Mouse (Mus musculus) midbrain, embryonic 11.5 days (tissue): ENCODE measurements around the gene Rab8a. TPM values are rescaled to one million over a fixed set of nuclear protein-coding genes. Genes with fewer than 3 reads are reported as not detected.
A peak's percentile ranks its signal among the peaks of the same experiment; 100 is the strongest.
"Not testable (repeated sequence)": the region's sequence is repeated elsewhere in the genome, so short reads cannot be mapped to it uniquely, and the experiment has no call there.

Source experiments
- ATAC-seq: fragments of 200-750 bp; cut with Nextera tagmentation; 2 replicates; pipeline ENCODE4 v1.8.0; 2017; ENCODE audit warnings: moderate TSS enrichment, moderate library complexity; ENCODE audit not compliant: low FRiP score
- DNase-seq: peaks from one replicate; pipeline ENCODE4 v3.0.0; 2015; ENCODE audit warnings: low spot score; ENCODE audit errors: missing footprints
- H3K27ac ChIP-seq: fragments of 300-500 bp; sonication (generic); 2 replicates; pipeline ENCODE4 v1.5.1; 2014; ENCODE audit warnings: low read depth, low read length
- H3K27me3 ChIP-seq: fragments of 300-500 bp; sonication (generic); 2 replicates; pipeline ENCODE4 v1.6.1; 2014; ENCODE audit warnings: mild to moderate bottlenecking, low read length, moderate library complexity, mixed read lengths; ENCODE audit not compliant: control insufficient read depth, insufficient read depth
- H3K36me3 ChIP-seq: fragments of 300-500 bp; sonication (generic); 2 replicates; pipeline ENCODE4 v1.6.1; 2014; ENCODE audit warnings: mild to moderate bottlenecking, low read length, moderate library complexity, mixed read lengths; ENCODE audit not compliant: control insufficient read depth, insufficient read depth
- H3K4me1 ChIP-seq: fragments of 300-500 bp; sonication (generic); 2 replicates; pipeline ENCODE4 v1.6.1; 2014; ENCODE audit warnings: low read length; ENCODE audit not compliant: control insufficient read depth, insufficient read depth
- H3K4me2 ChIP-seq: fragments of 300-500 bp; sonication (generic); 2 replicates; pipeline ENCODE4 v1.6.1; 2014; ENCODE audit warnings: mild to moderate bottlenecking, moderate library complexity
- H3K4me3 ChIP-seq: fragments of 300-500 bp; sonication (generic); 2 replicates; pipeline ENCODE4 v1.5.1; 2014; ENCODE audit warnings: low read depth, low read length
- H3K9ac ChIP-seq: fragments of 300-500 bp; sonication (generic); 2 replicates; pipeline ENCODE4 v1.6.1; 2014; ENCODE audit warnings: low read length
- H3K9me3 ChIP-seq: fragments of 300-500 bp; sonication (generic); 2 replicates; pipeline ENCODE4 v1.6.1; 2016; ENCODE audit warnings: low read length; ENCODE audit not compliant: control insufficient read depth
- WGBS: fragments of 180-500 bp; shearing (Covaris S2); extraction: QIAGEN DNeasy Blood & Tissue Kit; methylation state at CpG from one replicate; pipeline ENCODE4 v1.1.7; 2014; 5-methylcytosine and 5-hydroxymethylcytosine counted together
- polyA plus RNA-seq: library from polyadenylated mRNA; unstranded; fragments of >200 nt; fragmentation: Nextera tagmentation; extraction: Ambion mirVana; gene quantifications from 2 replicates; pipeline ENCODE4 v1.2.1, GENCODE M21; 2014

The Rab8a gene
- 103 and 107 TPM in 2 replicates for polyA plus RNA-seq

DNA sequence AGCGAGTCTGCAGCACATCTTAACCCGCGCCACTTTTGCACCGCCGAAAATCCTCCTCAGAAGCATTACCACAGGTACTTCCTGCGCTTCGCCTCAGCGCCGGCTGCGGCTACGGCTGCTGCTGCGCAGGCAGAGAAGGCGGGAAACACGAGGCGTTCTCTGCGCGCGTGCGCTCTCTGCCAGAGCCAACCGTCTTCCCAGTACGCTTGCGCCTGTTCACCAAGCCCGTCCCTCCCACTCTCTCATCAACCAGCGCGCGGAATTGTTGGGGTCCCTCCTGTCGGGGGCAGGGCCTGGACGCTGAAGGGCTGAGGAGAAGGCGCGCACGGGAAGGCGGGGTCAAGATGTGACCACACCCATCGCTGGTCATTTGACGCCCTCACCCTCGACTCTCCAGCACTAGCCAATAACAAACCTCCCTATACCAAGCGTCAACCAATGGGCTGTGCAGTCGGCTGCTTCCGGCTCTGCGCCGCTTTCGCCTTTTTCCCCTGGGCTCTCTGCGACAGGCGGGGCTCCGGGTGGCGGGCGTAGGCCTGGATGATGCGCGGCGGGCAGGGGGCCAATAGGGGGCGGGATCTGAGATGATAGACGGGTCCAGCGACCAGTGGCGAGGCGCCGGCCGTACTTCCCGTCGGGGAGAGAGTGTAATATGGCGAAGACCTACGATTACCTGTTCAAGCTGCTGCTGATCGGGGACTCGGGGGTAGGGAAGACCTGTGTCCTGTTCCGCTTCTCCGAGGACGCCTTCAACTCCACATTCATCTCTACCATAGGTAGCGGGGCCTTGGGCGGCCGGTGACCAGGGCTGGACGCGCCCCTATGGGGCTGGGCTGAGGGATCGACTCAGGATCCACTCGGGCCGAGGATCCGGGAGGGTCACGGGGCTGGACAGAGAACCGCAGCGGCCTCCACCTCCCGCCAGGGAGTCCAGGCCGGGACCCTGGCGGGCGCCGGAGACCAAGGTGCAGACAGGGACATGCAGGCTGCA lies at the start of gene Rab8a:
Gene Rab8a (plus strand): TSS at position 494 of the 991 bp plus-strand sequence.
- under 1% methylated on average over 82 of the region's 82 CpGs for WGBS
- H3K27ac ChIP-seq, result peak within 1 kb of the TSS; percentile 25; the same call in 1 of the 2 replicates

DNA sequence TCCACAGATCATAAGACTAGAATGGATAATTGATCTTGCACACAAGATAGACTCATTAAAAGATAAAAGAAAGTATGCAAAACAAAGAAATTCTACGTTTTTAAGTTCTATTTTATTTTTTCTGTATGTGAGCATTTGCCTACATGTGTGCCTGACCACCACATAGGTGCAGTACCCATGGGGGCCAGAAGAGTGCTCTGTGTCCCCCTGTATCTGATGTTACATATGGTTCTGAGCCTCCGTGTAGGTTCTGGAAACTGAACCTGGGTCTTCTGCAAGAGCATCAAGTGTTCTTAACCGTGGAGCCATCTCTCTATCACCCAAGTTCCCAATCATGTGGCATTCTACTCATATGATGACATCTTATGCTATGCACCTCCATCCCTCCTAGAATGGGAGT lies 48.5 kb upstream of the Rab8a start:
- DNase-seq, result no peak
- H3K4me3 ChIP-seq, result no peak overlapping the region
- WGBS, result 77% methylated on average over 3 of the region's 3 CpGs

More for the DNA sequence above, at the start of gene Rab8a:
- ATAC-seq (peak; percentile 99), DNase-seq (peak; percentile 100)
- Histone ChIP-seq H3K4me3 (peak within 1 kb of the TSS; percentile 90), H3K9me3 (no peaks in the 10 kb centered on the region), H3K27me3 (no peaks in the 10 kb centered on the region), H3K4me2 (peak within 1 kb of the TSS; percentile 91), H3K9ac (peak within 1 kb of the TSS; percentile 89), H3K4me1 (peaks cover 11% of the 10 kb centered on the region), H3K36me3 (no peaks in the 10 kb centered on the region)

DNA sequence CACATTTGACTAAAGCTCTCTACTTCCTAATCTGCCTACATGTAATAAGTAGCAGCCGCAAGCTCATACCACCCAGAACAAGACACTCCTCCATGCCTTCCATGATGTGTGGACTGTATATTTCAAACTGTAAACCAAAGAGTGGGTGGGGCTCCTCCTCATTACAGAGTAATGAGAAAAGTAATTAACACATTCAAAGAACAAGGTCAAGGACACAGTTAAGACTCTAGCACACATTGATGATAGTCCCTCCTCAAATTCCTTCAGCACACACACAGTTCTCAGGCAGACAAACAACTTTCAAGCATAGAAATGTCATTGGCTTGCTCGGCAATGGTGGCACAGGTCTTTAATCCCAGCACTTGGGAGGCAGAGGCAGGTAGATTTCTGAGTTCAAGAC lies 45.8 kb upstream of the Rab8a start:
- WGBS, result 87% methylated on average over 2 of the region's 2 CpGs
- no peaks in the 10 kb centered on the region for H3K9me3 ChIP-seq
- no peak for DNase-seq
- no peak overlapping the region for H3K4me3 ChIP-seq
- H3K4me1 ChIP-seq, result no peaks in the 10 kb centered on the region
- no peaks in the 10 kb centered on the region for H3K36me3 ChIP-seq
- H3K27ac ChIP-seq, result no peak overlapping the region
- H3K27me3 ChIP-seq, result no peaks in the 10 kb centered on the region
- no peak overlapping the region for H3K9ac ChIP-seq
- ATAC-seq, result no peak
- H3K4me2 ChIP-seq, result no peak overlapping the region

More for the DNA sequence above, 48.5 kb upstream of the Rab8a start:
- no peaks in the 10 kb centered on the region for H3K36me3 ChIP-seq
- no peak overlapping the region for H3K27ac ChIP-seq
- no peak overlapping the region for H3K9ac ChIP-seq
- no peaks in the 10 kb centered on the region for H3K9me3 ChIP-seq
- no peaks in the 10 kb centered on the region for H3K4me1 ChIP-seq
- ATAC-seq, result no peak
- no peaks in the 10 kb centered on the region for H3K27me3 ChIP-seq
- H3K4me2 ChIP-seq, result no peak overlapping the region

DNA sequence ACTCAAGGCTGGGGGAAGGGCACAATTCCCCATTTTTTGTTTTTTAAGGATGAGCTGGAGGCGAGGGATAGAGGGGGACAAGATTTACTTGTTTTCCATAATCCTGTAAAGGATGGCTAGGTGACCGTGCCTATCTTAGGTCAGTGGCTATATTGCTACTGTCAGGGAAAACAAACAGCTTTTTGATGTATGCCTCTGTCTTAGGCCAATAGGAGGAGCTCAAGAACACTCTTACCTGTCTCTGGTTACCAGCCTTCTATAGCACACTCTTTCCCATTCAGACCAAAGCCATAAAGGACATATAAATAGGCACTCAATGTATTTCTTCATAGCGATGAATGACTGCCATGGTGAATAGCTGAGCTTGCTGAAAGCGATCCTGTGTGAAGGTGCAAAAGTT lies 42.4 kb upstream of the Rab8a start:
- Histone ChIP-seq H3K4me1 (no peaks in the 10 kb centered on the region), H3K9ac (no peak overlapping the region), H3K36me3 (no peaks in the 10 kb centered on the region), H3K27ac (no peak overlapping the region), H3K9me3 (no peaks in the 10 kb centered on the region), H3K27me3 (no peaks in the 10 kb centered on the region), H3K4me3 (no peak overlapping the region), H3K4me2 (no peak overlapping the region)
- DNase-seq, result no peak
- WGBS, result 49% methylated on average over 4 of the region's 4 CpGs
- no peak for ATAC-seq

DNA sequence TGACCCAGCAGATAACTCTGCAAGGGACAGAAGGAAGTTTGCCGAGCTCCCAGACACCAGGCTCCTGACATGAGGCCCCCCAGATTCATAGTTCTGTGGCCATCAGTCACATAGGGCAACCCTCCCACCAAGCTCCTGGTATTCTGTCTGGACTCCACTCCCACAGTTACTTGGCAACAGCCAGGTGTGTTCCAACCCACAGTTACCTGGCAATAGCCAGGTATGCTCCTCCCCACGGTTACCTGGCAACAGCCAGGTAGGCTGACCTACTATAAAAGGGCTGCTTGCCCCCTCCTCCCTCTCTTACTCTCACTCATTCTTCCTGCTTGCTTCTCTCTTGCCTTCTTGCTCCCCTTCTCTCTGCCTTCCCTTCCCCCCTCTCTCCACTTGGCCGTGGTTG lies 39.5 kb upstream of the Rab8a start:
- DNase-seq, H3K4me3 ChIP-seq, H3K4me1 ChIP-seq, H3K27ac ChIP-seq, H3K9me3 ChIP-seq, H3K36me3 ChIP-seq, H3K27me3 ChIP-seq, H3K4me2 ChIP-seq, H3K9ac ChIP-seq, ATAC-seq: not testable (repeated sequence)
- 49% methylated on average over 3 of the region's 3 CpGs for WGBS

DNA sequence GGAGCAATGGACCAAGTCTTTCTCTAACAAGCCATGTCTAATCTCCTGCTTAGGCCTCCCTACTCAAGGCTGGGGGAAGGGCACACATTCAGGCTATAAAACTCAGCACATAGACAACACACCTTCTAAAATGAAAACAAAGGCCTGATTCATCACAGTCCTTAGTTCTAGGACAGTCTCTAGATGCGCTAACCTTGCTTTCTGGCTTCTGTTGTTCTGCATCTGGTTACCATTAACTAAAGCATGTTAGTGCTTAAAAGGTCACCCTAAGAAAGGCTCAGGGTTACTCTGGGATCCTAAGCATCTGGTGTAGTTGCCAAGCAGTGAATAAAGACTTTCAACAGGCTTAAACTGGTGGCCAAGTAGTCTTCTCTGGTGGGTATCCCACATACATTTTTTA lies 39.0 kb upstream of the Rab8a start:
- DNase-seq, result no peak
- H3K4me1 ChIP-seq, result no peaks in the 10 kb centered on the region
- ATAC-seq, result no peak
- no peak overlapping the region for H3K9ac ChIP-seq
- H3K4me2 ChIP-seq, result no peak overlapping the region
- H3K4me3 ChIP-seq, result no peak overlapping the region
- H3K9me3 ChIP-seq, result no peaks in the 10 kb centered on the region
- 46% methylated on average over 1 of the region's 1 CpGs for WGBS
- no peaks in the 10 kb centered on the region for H3K36me3 ChIP-seq
- no peaks in the 10 kb centered on the region for H3K27me3 ChIP-seq
- no peak overlapping the region for H3K27ac ChIP-seq

DNA sequence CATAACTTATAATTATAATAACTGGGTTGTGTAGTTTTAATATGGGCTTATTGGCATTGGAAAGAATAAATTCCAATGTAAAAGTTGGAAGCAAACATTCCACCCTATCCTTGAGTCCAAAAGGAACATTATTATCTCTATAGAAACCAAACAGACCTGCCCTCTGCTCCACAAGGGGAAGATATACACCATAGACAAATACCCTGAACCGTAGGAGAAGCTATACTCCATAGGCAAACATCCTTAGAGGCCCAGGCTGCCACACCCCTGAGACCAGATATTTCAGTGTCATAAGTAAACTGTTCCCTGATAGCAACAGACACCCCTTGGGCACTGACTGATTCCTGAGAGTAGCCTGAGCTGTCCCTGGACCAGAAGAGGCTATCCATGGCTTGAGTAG lies 33.2 kb upstream of the Rab8a start:
- H3K4me2 ChIP-seq, result no peak overlapping the region
- DNase-seq (no peak), ATAC-seq (no peak)
- H3K27me3 ChIP-seq, result no peaks in the 10 kb centered on the region
- no peaks in the 10 kb centered on the region for H3K36me3 ChIP-seq
- H3K27ac ChIP-seq, result no peak overlapping the region
- no peak overlapping the region for H3K9ac ChIP-seq
- H3K4me3 ChIP-seq, result no peak overlapping the region
- 81% methylated on average over 1 of the region's 1 CpGs for WGBS
- H3K4me1 ChIP-seq, result no peaks in the 10 kb centered on the region
- no peaks in the 10 kb centered on the region for H3K9me3 ChIP-seq

DNA sequence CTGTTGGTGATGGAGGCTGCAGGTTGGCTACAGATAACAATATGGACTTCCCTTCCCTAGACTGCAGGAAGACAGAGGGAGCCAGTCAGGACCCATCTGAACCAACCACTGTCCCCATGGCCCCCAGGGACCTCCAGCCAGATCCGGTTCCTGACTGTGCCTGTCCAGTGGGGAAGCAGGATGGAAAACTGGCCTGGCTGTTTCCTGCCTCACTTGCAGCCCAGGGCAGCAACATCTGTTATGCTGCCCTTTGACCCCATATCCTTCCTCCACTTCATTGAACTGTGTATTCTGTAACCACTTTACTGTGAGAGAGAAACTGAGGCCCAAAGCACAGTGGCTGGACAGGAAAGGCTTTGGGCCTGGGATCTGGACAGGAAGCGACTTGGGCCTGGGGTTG lies 29.7 kb upstream of the Rab8a start:
- no peak for ATAC-seq

DNA sequence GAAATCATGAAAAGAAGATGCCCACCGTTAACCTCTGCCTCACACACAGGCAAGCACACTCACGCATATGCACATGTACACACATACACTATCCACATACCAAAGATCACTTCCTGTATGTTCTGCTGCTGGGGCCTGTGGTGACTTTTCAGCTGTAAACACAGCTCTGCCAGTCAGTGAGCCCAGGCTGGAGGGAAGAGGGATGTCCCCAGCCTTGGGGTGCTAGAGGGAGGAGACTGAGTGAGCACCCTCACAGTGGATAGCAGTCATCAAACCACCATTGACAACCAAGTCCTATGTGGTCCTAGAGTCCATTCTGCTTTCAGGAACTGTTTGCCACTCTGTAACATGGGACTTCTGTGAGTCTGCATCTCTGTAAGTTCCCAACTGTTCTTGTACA lies 29.1 kb upstream of the Rab8a start:
- no peaks in the 10 kb centered on the region for H3K36me3 ChIP-seq
- H3K4me1 ChIP-seq, result peaks cover under 1% of the 10 kb centered on the region; the same call in 1 of the 2 replicates
- no peak overlapping the region for H3K9ac ChIP-seq
- no peaks in the 10 kb centered on the region for H3K9me3 ChIP-seq
- DNase-seq (no peak), ATAC-seq (no peak)
- WGBS, result 90% methylated on average over 2 of the region's 2 CpGs
- H3K4me2 ChIP-seq, result no peak overlapping the region
- no peak overlapping the region for H3K4me3 ChIP-seq
- H3K27ac ChIP-seq, result no peak overlapping the region
- H3K27me3 ChIP-seq, result no peaks in the 10 kb centered on the region

More for the DNA sequence above, 29.7 kb upstream of the Rab8a start:
- Histone ChIP-seq H3K4me3 (no peak overlapping the region), H3K4me2 (no peak overlapping the region), H3K36me3 (no peaks in the 10 kb centered on the region), H3K4me1 (no peaks in the 10 kb centered on the region), H3K27ac (no peak overlapping the region), H3K27me3 (no peaks in the 10 kb centered on the region), H3K9ac (no peak overlapping the region), H3K9me3 (no peaks in the 10 kb centered on the region)
- no peak for DNase-seq
- 71% methylated on average over 2 of the region's 2 CpGs for WGBS
